ENCODE assay signal across 19 mouse cellular contexts in genomic region chr16:92985768-92986167, GRCm38 (mm10).
A peak's percentile ranks its signal among the peaks of the same experiment; 100 is the strongest.
DNase-seq lines count a peak whose midpoint lies in the region; ATAC-seq and TF ChIP-seq lines count a peak whose summit lies in the region.
"Had no signal": no experiment of that assay in that cellular context is flagged by ENCODE, and none has a peak within 500 bp of the region (broad histone marks: within the 10 kb centered on the region; RNA-seq: fewer than 3 reads in every experiment).

No protein-coding gene starts in this region.

- peak; percentile 62 for DNase-seq in forebrain, embryonic 11.5 days (ENCODE audit: low spot score)
- no peak for DNase-seq in forebrain, embryonic 10.5 days (ENCODE audit: extremely low spot score, low spot score)
- DNase-seq in neural tube, embryonic 10.5 days (ENCODE audit: extremely low spot score, low spot score): no peak
- peak; percentile 63 for DNase-seq in hindbrain, postnatal 0 days (ENCODE audit: low spot score)
- no peak for DNase-seq in cerebellum, adult 8-10 months
- DNase-seq in spleen, postnatal 36 days (ENCODE audit: low spot score in 2 of 2): no peak
- DNase-seq: adrenal gland, adult 8-10 months; cerebellum, postnatal 36 days; gastrocnemius, postnatal 25 days; kidney, adult 11 months; kidney, postnatal 10 days; liver; lung, adult 2 months; right cerebral cortex, postnatal 14 days had no signal

- no peak overlapping the region for H3K4me2 ChIP-seq in forebrain, embryonic 11.5 days (ENCODE audit: low read depth, low read length, severe bottlenecking)
- no peak overlapping the region for H3K4me2 ChIP-seq in neural tube, embryonic 14.5 days (ENCODE audit: low read depth, low read length)
- no peak overlapping the region for H3K4me2 ChIP-seq in hindbrain, postnatal 0 days (ENCODE audit: low read depth, low read length)
- H3K4me2 ChIP-seq: embryonic facial prominence, embryonic 15.5 days; heart, embryonic 13.5 days had no signal

- H3K4me3 ChIP-seq in forebrain, embryonic 11.5 days (ENCODE audit: low read depth, low read length): no peak overlapping the region
- no peak overlapping the region for H3K4me3 ChIP-seq in forebrain, embryonic 10.5 days
- H3K4me3 ChIP-seq in neural tube, embryonic 14.5 days (ENCODE audit: low read depth, low read length): no peak overlapping the region
- H3K4me3 ChIP-seq in hindbrain, postnatal 0 days (ENCODE audit: low read length): no peak overlapping the region
- H3K4me3 ChIP-seq: embryonic facial prominence, embryonic 15.5 days; heart, embryonic 13.5 days had no signal

- no peaks in the 10 kb centered on the region for H3K27me3 ChIP-seq in forebrain, embryonic 11.5 days (ENCODE audit: control insufficient read depth, insufficient read depth, low read length)
- H3K27me3 ChIP-seq in forebrain, embryonic 10.5 days (ENCODE audit: poor library complexity, severe bottlenecking): no peaks in the 10 kb centered on the region
- H3K27me3 ChIP-seq in neural tube, embryonic 14.5 days (ENCODE audit: control insufficient read depth, insufficient read depth, low read length): no peaks in the 10 kb centered on the region
- H3K27me3 ChIP-seq in hindbrain, postnatal 0 days (ENCODE audit: insufficient read depth, low read length): no peaks in the 10 kb centered on the region
- H3K27me3 ChIP-seq: embryonic facial prominence, embryonic 15.5 days had no signal

- H3K4me1 ChIP-seq in forebrain, embryonic 11.5 days (replicated peaks; ENCODE audit: control insufficient read depth, insufficient read depth, low read length): peaks cover 3% of the 10 kb centered on the region; the same call in 1 of the 2 replicates
- peaks cover 11% of the 10 kb centered on the region for H3K4me1 ChIP-seq in forebrain, embryonic 10.5 days
- H3K4me1 ChIP-seq in neural tube, embryonic 14.5 days (ENCODE audit: control insufficient read depth, insufficient read depth, low read length): 0 out of 2 replicates have a peak, but pooled peaks cover 6% of the 10 kb centered on the region
- H3K4me1 ChIP-seq in hindbrain, postnatal 0 days (ENCODE audit: insufficient read depth, low read length): no peaks in the 10 kb centered on the region
- H3K4me1 ChIP-seq: embryonic facial prominence, embryonic 15.5 days; heart, embryonic 13.5 days had no signal

- no peaks in the 10 kb centered on the region for H3K9me3 ChIP-seq in forebrain, embryonic 11.5 days (ENCODE audit: control insufficient read depth, low read length)
- H3K9me3 ChIP-seq in forebrain, embryonic 10.5 days: no peaks in the 10 kb centered on the region
- H3K9me3 ChIP-seq in neural tube, embryonic 14.5 days (ENCODE audit: control insufficient read depth, low read length): no peaks in the 10 kb centered on the region
- no peaks in the 10 kb centered on the region for H3K9me3 ChIP-seq in hindbrain, postnatal 0 days (ENCODE audit: low read length)
- H3K9me3 ChIP-seq: embryonic facial prominence, embryonic 15.5 days; heart, embryonic 13.5 days had no signal

- 34% methylated on average over 6 of the region's 6 CpGs for WGBS in forebrain, embryonic 11.5 days
- WGBS in forebrain, embryonic 10.5 days: 66% methylated on average over 6 of the region's 6 CpGs
- 26% methylated on average over 6 of the region's 6 CpGs for WGBS in neural tube, embryonic 14.5 days
- WGBS in hindbrain, postnatal 0 days: 11% methylated on average over 6 of the region's 6 CpGs

- no peak overlapping the region for H3K9ac ChIP-seq in forebrain, embryonic 11.5 days (ENCODE audit: low read length)
- no peak overlapping the region for H3K9ac ChIP-seq in neural tube, embryonic 14.5 days (replicated peaks; ENCODE audit: low read depth, low read length)
- no peak overlapping the region for H3K9ac ChIP-seq in hindbrain, postnatal 0 days (replicated peaks; ENCODE audit: low read length)
- H3K9ac ChIP-seq: embryonic facial prominence, embryonic 15.5 days; heart, embryonic 13.5 days had no signal

- peak; percentile 64 for ATAC-seq in forebrain, embryonic 11.5 days (replicated peaks; ENCODE audit: low FRiP score)
- ATAC-seq in neural tube, embryonic 14.5 days (ENCODE audit: low read depth): peak; percentile 51; the same call in 1 of the 2 replicates
- ATAC-seq in hindbrain, postnatal 0 days: peak; percentile 43; the same call in 1 of the 2 replicates
- no peak for ATAC-seq in cerebellum, adult (ENCODE audit: insufficient number of reproducible peaks, low FRiP score, low TSS enrichment)

- H3K27ac ChIP-seq in forebrain, embryonic 11.5 days (ENCODE audit: low read depth, low read length): no peak overlapping the region
- no peak overlapping the region for H3K27ac ChIP-seq in forebrain, embryonic 10.5 days
- H3K27ac ChIP-seq in neural tube, embryonic 14.5 days (ENCODE audit: low read depth, low read length): no peak overlapping the region
- no peak overlapping the region for H3K27ac ChIP-seq in hindbrain, postnatal 0 days
- H3K27ac ChIP-seq: embryonic facial prominence, embryonic 15.5 days; heart, embryonic 13.5 days; macrophage had no signal

- TF ChIP-seq CTCF in hindbrain, postnatal 0 days (IDR thresholded peaks at IDR 0.05; ENCODE audit: low read depth): no peak

- no peaks in the 10 kb centered on the region for H3K36me3 ChIP-seq in forebrain, embryonic 11.5 days (ENCODE audit: control insufficient read depth, insufficient read depth, low read length)
- no peaks in the 10 kb centered on the region for H3K36me3 ChIP-seq in forebrain, embryonic 10.5 days (replicated peaks)
- no peaks in the 10 kb centered on the region for H3K36me3 ChIP-seq in neural tube, embryonic 14.5 days (ENCODE audit: control insufficient read depth, insufficient read depth, low read length)
- no peaks in the 10 kb centered on the region for H3K36me3 ChIP-seq in hindbrain, postnatal 0 days (ENCODE audit: insufficient read depth, low read length)
- H3K36me3 ChIP-seq: embryonic facial prominence, embryonic 15.5 days; heart, embryonic 13.5 days had no signal

Comparison
In these comparisons a context has a peak if more than half of its experiments do, and no peak if none do; other contexts are left out.
1. DNase-seq: peak in forebrain, embryonic 11.5 days (single experiment) and hindbrain, postnatal 0 days (single experiment); none in forebrain, embryonic 10.5 days (single experiment), neural tube, embryonic 10.5 days (single experiment), cerebellum, adult 8-10 months (single experiment) and spleen, postnatal 36 days (0 of 2).